Mouse (Mus musculus): ENCODE data around the gene Olfr548-ps1. TPM values are rescaled to one million over a fixed set of nuclear protein-coding genes. Genes with fewer than 3 reads are reported as not detected.

Gene Olfr548-ps1
- total and polyA plus RNA-seq, 2 experiments from 2014 or later: not detected

DNA sequence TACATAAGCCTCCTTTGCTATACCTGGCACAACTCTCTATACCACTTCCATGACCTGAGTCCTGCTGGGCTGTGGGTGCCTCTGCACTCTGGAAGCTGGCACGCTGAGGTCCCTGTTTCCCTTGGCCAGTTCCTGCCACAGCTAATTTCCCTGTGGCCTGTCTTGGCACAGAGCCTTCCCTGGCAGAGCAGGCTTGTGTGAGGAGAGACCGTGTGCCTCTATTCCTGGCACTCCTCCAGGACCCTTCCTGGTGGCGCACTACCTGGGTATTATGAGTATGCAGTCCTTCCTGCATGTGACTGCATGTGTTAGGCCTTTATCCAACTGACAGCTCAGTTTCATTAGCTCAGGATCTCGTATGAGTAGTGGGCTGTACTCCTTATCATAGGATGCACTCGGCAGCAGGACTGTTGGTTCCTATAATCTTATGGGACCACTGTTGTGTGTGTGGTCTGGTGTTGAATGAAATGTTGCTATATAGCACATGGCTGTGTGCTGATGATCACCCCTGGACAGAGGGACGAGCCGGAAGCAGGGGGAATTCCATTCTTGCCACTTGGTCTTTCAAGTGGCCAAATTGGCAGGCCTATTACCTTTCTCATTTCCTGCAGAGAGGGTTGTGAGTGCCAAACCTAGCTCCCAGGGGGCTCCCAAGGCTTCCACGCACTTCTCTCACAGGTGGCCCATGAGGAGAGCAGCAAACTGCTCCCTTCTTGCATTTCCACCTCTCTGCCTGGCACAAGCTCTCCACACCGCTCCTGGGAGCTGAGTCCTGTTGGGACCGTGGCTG lies 24.2 kb upstream of the Olfr548-ps1 start:
- WGBS: 33% methylated on average over 10 of the region's 10 CpGs
- H3K4me2 ChIP-seq (ENCODE audit: low read depth, low read length): no peak overlapping the region
- no peak overlapping the region for H3K9ac ChIP-seq (replicated peaks; ENCODE audit: low read depth, low read length)
- peaks cover 17% of the 10 kb centered on the region for H3K27me3 ChIP-seq (ENCODE audit: control insufficient read depth, insufficient read depth, low read length)
- DNase-seq (ENCODE audit: low spot score) (peak; percentile 18), ATAC-seq (ENCODE audit: insufficient read depth, low read depth) (peak; percentile 31; the same call in 1 of the 2 replicates)
- no peaks in the 10 kb centered on the region for H3K4me1 ChIP-seq (ENCODE audit: control insufficient read depth, insufficient read depth)
- no peak for TF ChIP-seq EP300 (IDR thresholded peaks at IDR 0.05; ENCODE audit: low read depth)
- TF ChIP-seq CTCF (IDR thresholded peaks at IDR 0.05; ENCODE audit: low read depth): no peak
- no peaks in the 10 kb centered on the region for H3K36me3 ChIP-seq (replicated peaks; ENCODE audit: control insufficient read depth, insufficient read depth, low read length)
- no peak overlapping the region for H3K4me3 ChIP-seq (ENCODE audit: low read depth, low read length)
- H3K27ac ChIP-seq (ENCODE audit: low read depth): no peak overlapping the region
- H3K9me3 ChIP-seq (replicated peaks; ENCODE audit: control insufficient read depth, low read length): no peaks in the 10 kb centered on the region

DNA sequence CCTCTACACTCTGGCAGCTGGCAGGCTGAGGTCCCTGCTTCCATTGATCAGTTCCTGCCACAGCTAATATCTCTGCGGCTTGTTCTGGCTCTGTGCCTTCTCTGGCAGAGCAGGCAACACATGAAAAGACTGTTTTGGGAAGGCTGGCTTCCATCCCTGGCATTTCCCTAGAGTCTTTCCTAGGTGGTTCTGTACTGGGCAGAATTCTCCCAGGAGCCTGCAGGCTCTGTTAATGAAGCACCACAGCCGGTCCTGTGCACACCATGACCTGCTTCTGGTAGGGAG lies 23.7 kb upstream of the Olfr548-ps1 start:
- no peak overlapping the region for H3K4me3 ChIP-seq (ENCODE audit: low read depth, low read length)
- no peaks in the 10 kb centered on the region for H3K36me3 ChIP-seq (replicated peaks; ENCODE audit: control insufficient read depth, insufficient read depth, low read length)
- no peaks in the 10 kb centered on the region for H3K9me3 ChIP-seq (replicated peaks; ENCODE audit: control insufficient read depth, low read length)
- H3K27me3 ChIP-seq (ENCODE audit: control insufficient read depth, insufficient read depth, low read length): peaks cover 17% of the 10 kb centered on the region
- ATAC-seq (ENCODE audit: insufficient read depth, low read depth) (no peak), DNase-seq (ENCODE audit: low spot score) (no peak)
- H3K9ac ChIP-seq (replicated peaks; ENCODE audit: low read depth, low read length): no peak overlapping the region
- no peaks in the 10 kb centered on the region for H3K4me1 ChIP-seq (ENCODE audit: control insufficient read depth, insufficient read depth)
- no peak overlapping the region for H3K27ac ChIP-seq (ENCODE audit: low read depth)
- H3K4me2 ChIP-seq (ENCODE audit: low read depth, low read length): no peak overlapping the region
- no peak for TF ChIP-seq EP300 (IDR thresholded peaks at IDR 0.05; ENCODE audit: low read depth)
- no peak for TF ChIP-seq CTCF (IDR thresholded peaks at IDR 0.05; ENCODE audit: low read depth)
- WGBS: 54% methylated on average over 2 of the region's 2 CpGs

DNA sequence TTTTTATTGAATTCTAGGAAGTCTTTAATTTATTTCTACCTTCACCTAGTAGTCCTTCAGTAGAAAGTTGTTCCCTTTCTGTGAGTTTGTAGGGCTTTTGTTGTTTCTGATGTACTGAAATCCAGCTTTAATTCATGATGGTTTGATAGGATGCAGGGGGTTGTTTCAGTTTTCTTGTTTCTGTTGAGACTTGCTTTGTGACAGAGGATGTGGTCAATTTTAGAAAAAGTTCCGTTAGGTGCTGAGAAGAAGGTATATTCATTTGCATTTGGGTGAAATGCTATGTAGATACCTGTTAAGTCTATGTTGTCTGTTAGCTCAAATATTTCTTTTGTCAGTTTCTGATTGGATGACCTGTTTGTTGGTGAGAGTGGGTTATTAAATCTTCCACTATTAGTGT lies 11.6 kb upstream of the Olfr548-ps1 start:
- H3K4me2 ChIP-seq (ENCODE audit: low read depth, low read length): no peak overlapping the region
- no peak overlapping the region for H3K9ac ChIP-seq (replicated peaks; ENCODE audit: low read depth, low read length)
- no peaks in the 10 kb centered on the region for H3K9me3 ChIP-seq (replicated peaks; ENCODE audit: control insufficient read depth, low read length)
- no peak overlapping the region for H3K4me3 ChIP-seq (ENCODE audit: low read depth, low read length)
- H3K4me1 ChIP-seq (ENCODE audit: control insufficient read depth, insufficient read depth): no peaks in the 10 kb centered on the region
- no peak overlapping the region for H3K27ac ChIP-seq (ENCODE audit: low read depth)
- H3K36me3 ChIP-seq (replicated peaks; ENCODE audit: control insufficient read depth, insufficient read depth, low read length): no peaks in the 10 kb centered on the region
- DNase-seq (ENCODE audit: low spot score) (no peak), ATAC-seq (ENCODE audit: insufficient read depth, low read depth) (no peak)
- WGBS: 69% methylated on average over 1 of the region's 1 CpGs
- no peak for TF ChIP-seq EP300 (IDR thresholded peaks at IDR 0.05; ENCODE audit: low read depth)
- no peak for TF ChIP-seq CTCF (IDR thresholded peaks at IDR 0.05; ENCODE audit: low read depth)
- no peaks in the 10 kb centered on the region for H3K27me3 ChIP-seq (ENCODE audit: control insufficient read depth, insufficient read depth, low read length)

DNA sequence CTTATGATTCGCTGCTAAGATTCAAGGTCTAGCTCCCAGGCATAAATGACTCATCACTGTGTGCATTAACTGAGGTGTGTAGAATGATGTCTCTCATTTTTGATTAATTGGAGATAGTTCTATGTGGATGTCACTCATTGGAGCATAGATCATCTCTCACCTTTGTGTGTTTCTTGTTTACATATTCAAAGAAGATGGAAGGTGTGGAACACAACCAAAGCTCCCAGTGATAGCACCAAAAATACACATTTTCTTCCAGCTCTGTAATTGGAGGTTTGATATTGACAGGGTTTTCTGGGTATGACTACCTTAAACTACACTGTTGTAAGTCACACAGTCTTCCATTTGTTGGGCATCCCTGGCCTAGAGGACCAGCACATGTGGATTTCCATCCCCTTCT lies 6.2 kb upstream of the Olfr548-ps1 start, which contains the start of gene Olfr547:
TSS of gene Olfr547 (plus strand) at position 301 of the 400 bp plus-strand sequence.
- Histone ChIP-seq H3K36me3 (replicated peaks; ENCODE audit: control insufficient read depth, insufficient read depth, low read length) (no peaks in the 10 kb centered on the region), H3K4me3 (ENCODE audit: low read depth, low read length) (no peak within 1 kb of the TSS), H3K4me1 (ENCODE audit: control insufficient read depth, insufficient read depth) (no peaks in the 10 kb centered on the region), H3K9ac (replicated peaks; ENCODE audit: low read depth, low read length) (no peak within 1 kb of the TSS), H3K27ac (ENCODE audit: low read depth) (no peak within 1 kb of the TSS), H3K27me3 (ENCODE audit: control insufficient read depth, insufficient read depth, low read length) (no peaks in the 10 kb centered on the region), H3K4me2 (ENCODE audit: low read depth, low read length) (no peak within 1 kb of the TSS), H3K9me3 (replicated peaks; ENCODE audit: control insufficient read depth, low read length) (no peaks in the 10 kb centered on the region)
- TF ChIP-seq EP300 (IDR thresholded peaks at IDR 0.05; ENCODE audit: low read depth): no peak
- no peak for TF ChIP-seq CTCF (IDR thresholded peaks at IDR 0.05; ENCODE audit: low read depth)
- 63% methylated on average over 1 of the region's 1 CpGs for WGBS
- DNase-seq (ENCODE audit: low spot score) (no peak), ATAC-seq (ENCODE audit: insufficient read depth, low read depth) (no peak)

DNA sequence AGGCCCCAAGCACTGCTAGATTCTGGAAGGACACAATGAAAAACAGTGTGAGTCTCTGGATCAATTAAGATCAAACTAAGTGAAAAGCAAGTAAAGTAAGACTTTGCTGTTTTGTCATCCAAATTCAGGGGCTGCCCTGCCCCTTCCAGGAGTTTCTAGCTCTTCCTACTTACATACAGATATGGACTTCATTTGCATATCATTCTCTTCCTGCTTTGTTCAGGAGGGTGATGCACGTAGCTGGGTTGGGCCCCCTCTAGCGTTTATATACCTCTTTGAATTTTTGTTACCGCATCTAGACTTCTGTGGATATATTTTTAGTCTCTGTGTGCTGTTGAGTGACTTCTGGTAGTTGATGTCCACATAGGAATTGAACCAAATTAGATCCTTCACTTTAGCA lies 555 bp downstream of the Olfr548-ps1 start:
- no peak for TF ChIP-seq CTCF (IDR thresholded peaks at IDR 0.05; ENCODE audit: low read depth)
- TF ChIP-seq EP300 (IDR thresholded peaks at IDR 0.05; ENCODE audit: low read depth): no peak
- WGBS: 31% methylated on average over 3 of the region's 3 CpGs
- Histone ChIP-seq H3K4me3 (ENCODE audit: low read depth, low read length) (no peak overlapping the region), H3K9ac (replicated peaks; ENCODE audit: low read depth, low read length) (no peak overlapping the region), H3K27ac (ENCODE audit: low read depth) (no peak overlapping the region), H3K9me3 (replicated peaks; ENCODE audit: control insufficient read depth, low read length) (no peaks in the 10 kb centered on the region), H3K36me3 (replicated peaks; ENCODE audit: control insufficient read depth, insufficient read depth, low read length) (no peaks in the 10 kb centered on the region), H3K4me2 (ENCODE audit: low read depth, low read length) (no peak overlapping the region), H3K27me3 (ENCODE audit: control insufficient read depth, insufficient read depth, low read length) (no peaks in the 10 kb centered on the region), H3K4me1 (ENCODE audit: control insufficient read depth, insufficient read depth) (no peaks in the 10 kb centered on the region)
- DNase-seq (ENCODE audit: low spot score): no peak
- ATAC-seq (ENCODE audit: insufficient read depth, low read depth): no peak

DNA sequence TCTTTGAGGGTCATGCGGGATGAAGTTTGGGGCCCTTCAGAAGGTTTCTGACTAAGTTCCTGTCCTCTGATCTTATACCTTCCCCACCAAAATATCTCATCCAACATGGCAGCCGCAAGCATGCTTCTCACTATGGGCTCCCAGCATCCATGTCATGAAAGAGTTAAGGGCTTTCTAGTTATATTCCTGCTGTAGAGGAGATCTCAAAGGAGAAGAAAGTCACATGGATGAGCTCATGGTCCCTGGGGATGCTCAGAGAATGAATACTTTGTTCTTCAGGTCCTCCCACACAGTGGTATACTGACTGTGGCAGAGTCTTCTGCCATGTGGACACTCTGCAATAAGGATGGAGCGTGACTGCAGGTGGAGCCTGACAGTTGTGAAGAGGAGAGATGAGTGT lies 8.9 kb downstream of the Olfr548-ps1 start, which contains the start of gene Olfr549:
TSS of gene Olfr549 (plus strand) at position 301 of the 400 bp plus-strand sequence.
- H3K4me1 ChIP-seq (ENCODE audit: control insufficient read depth, insufficient read depth): no peaks in the 10 kb centered on the region
- H3K27ac ChIP-seq (ENCODE audit: low read depth): no peak within 1 kb of the TSS
- no peak for ATAC-seq (ENCODE audit: insufficient read depth, low read depth)
- TF ChIP-seq EP300 (IDR thresholded peaks at IDR 0.05; ENCODE audit: low read depth): no peak
- no peak for TF ChIP-seq CTCF (IDR thresholded peaks at IDR 0.05; ENCODE audit: low read depth)
- no peaks in the 10 kb centered on the region for H3K36me3 ChIP-seq (replicated peaks; ENCODE audit: control insufficient read depth, insufficient read depth, low read length)
- DNase-seq (ENCODE audit: low spot score): no peak
- H3K9ac ChIP-seq (replicated peaks; ENCODE audit: low read depth, low read length): no peak within 1 kb of the TSS
- no peak within 1 kb of the TSS for H3K4me2 ChIP-seq (ENCODE audit: low read depth, low read length)
- H3K4me3 ChIP-seq (ENCODE audit: low read depth, low read length): no peak within 1 kb of the TSS
- H3K27me3 ChIP-seq (ENCODE audit: control insufficient read depth, insufficient read depth, low read length): no peaks in the 10 kb centered on the region
- 76% methylated on average over 3 of the region's 3 CpGs for WGBS
- H3K9me3 ChIP-seq (replicated peaks; ENCODE audit: control insufficient read depth, low read length): no peaks in the 10 kb centered on the region
